In the genomic region with DNA sequence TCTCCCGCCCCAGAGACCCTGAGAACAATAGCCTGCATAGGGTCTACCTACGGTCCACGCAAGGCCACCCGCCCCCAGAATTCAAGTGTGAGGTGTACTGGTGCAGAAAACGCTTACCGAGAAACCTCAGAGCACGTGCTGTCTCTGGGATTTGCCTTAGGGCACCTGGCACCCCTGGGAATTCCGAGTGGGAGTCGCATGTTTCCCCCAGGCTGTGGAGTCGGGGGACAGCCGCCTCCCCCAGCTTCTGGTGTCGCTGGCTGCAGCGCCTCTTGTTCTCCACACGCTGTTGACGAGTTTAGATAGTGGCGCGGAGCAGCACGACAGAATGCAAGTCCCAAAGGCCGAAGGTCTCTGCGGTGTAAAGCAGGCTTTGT, we compare ENCODE assay signal across 9 mouse cellular contexts. TPM values are rescaled to one million over a fixed set of nuclear protein-coding genes. Genes with fewer than 3 reads are reported as not detected.
DNase-seq lines count a peak whose midpoint lies in the region; ATAC-seq and TF ChIP-seq lines count a peak whose summit lies in the region.
"Had no signal": no experiment of that assay in that cellular context is flagged by ENCODE, and none has a peak within 500 bp of the region (broad histone marks: within the 10 kb centered on the region; RNA-seq: fewer than 3 reads in every experiment).

No protein-coding gene starts in this region.

- TF ChIP-seq CTCF in small intestine, adult 2 months (IDR thresholded peaks at IDR 0.05; ENCODE audit: extremely low read depth, insufficient read length, insufficient replicate concordance, low read depth, low read length), result no peak

- 2% methylated on average over 20 of the region's 20 CpGs for WGBS in liver, embryonic 12.5 days (ENCODE audit: insufficient replicate concordance)
- under 1% methylated on average over 20 of the region's 20 CpGs for WGBS in small intestine, adult 2 months

- H3K9me3 ChIP-seq in liver, embryonic 12.5 days (replicated peaks), result no peaks in the 10 kb centered on the region

- peak overlapping the region; percentile 75 for H3K4me2 ChIP-seq in liver, embryonic 12.5 days

- H3K9ac ChIP-seq in liver, embryonic 12.5 days, result no peak overlapping the region

- peak; percentile 27 for DNase-seq in adrenal gland, postnatal 10 days
- DNase-seq in adrenal gland, postnatal 14 days, result no peak
- peak; percentile 60 to 62 for DNase-seq in right cerebral cortex, postnatal 10 days (ENCODE audit: low spot score in 2 of 2)
- DNase-seq in right cerebral cortex, postnatal 36 days (ENCODE audit: low spot score in 2 of 2), result no peak
- DNase-seq in heart, postnatal 4 days, result peak; percentile 17

- no peak for ATAC-seq in liver, embryonic 12.5 days
- ATAC-seq in megakaryocyte-erythroid progenitor cell, adult 5-6 weeks (replicated peaks; ENCODE audit: low FRiP score, low TSS enrichment, poor library complexity, severe bottlenecking), result no peak

- H3K27ac ChIP-seq in liver, embryonic 12.5 days, result no peak overlapping the region
- no peak overlapping the region for H3K27ac ChIP-seq in small intestine, adult 2 months (ENCODE audit: insufficient read depth, low read depth, low read length)
- H3K27ac ChIP-seq: macrophage had no signal

- H3K4me1 ChIP-seq in liver, embryonic 12.5 days, result peaks cover 30% of the 10 kb centered on the region
- H3K4me1 ChIP-seq in small intestine, adult 2 months (ENCODE audit: control insufficient read depth, insufficient read depth, insufficient read length, low read length), result peaks cover 20% of the 10 kb centered on the region

- H3K36me3 ChIP-seq in liver, embryonic 12.5 days, result no peaks in the 10 kb centered on the region
- no peaks in the 10 kb centered on the region for H3K36me3 ChIP-seq in small intestine, adult 2 months (ENCODE audit: control insufficient read depth, insufficient read depth, low read length)

- H3K27me3 ChIP-seq in liver, embryonic 12.5 days (replicated peaks), result peaks cover 84% of the 10 kb centered on the region
- H3K27me3 ChIP-seq in small intestine, adult 2 months (ENCODE audit: control insufficient read depth, insufficient read depth, low read length), result peaks cover 35% of the 10 kb centered on the region

- H3K4me3 ChIP-seq in liver, embryonic 12.5 days, result peak overlapping the region; percentile 51
- H3K4me3 ChIP-seq in small intestine, adult 2 months (ENCODE audit: low read depth, low read length), result peak overlapping the region; percentile 60

- no peak for TF ChIP-seq POLR2A in small intestine, adult 2 months (IDR thresholded peaks at IDR 0.05; ENCODE audit: low read depth, low read length)

RNA-seq across cellular contexts. Expression of a gene that starts 1.9 kb away (rescaled TPM):
- 1 to 10 TPM; 4.5 to 8.8 TPM for total RNA-seq in adrenal gland, postnatal 10 days (2021)
- total RNA-seq in adrenal gland, postnatal 14 days (2021), result 1.4 and 4.5 TPM in 2 replicates
- total RNA-seq in heart, postnatal 4 days (2021), result 1 to 10 TPM; 1.6 to 2.0 TPM
- 0.20 and 0.36 TPM in 2 replicates for polyA plus RNA-seq in liver, embryonic 12.5 days (2016; fragmentation: Nextera tagmentation; extraction: Ambion mirVana)
- 0.66 and 1.6 TPM in 2 replicates for polyA plus RNA-seq in small intestine, adult 2 months (2012; rRNA removed)
- not detected in 2 replicates for total RNA-seq in megakaryocyte-erythroid progenitor cell, adult 5-6 weeks (2014; fragmentation: Nextera tagmentation)
- total RNA-seq in megakaryocyte-erythroid progenitor cell, adult 5-6 weeks (2017), result not detected in 2 replicates
- polyA plus RNA-seq: macrophage had no signal

RNA-seq across cellular contexts. Expression of a gene that starts 46.7 kb away (rescaled TPM):
- 10 to 100 TPM; 38.0 to 54.0 TPM for total RNA-seq in adrenal gland, postnatal 10 days (2021)
- 39.0 and 39.1 TPM in 2 replicates for total RNA-seq in adrenal gland, postnatal 14 days (2021)
- total RNA-seq in heart, postnatal 4 days (2021), result 100 to 1,000 TPM; 141 to 145 TPM
- polyA plus RNA-seq in liver, embryonic 12.5 days (2016; fragmentation: Nextera tagmentation; extraction: Ambion mirVana), result 259 and 265 TPM in 2 replicates
- polyA plus RNA-seq in small intestine, adult 2 months (2012; rRNA removed), result 17.8 and 33.0 TPM in 2 replicates
- 337 and 377 TPM in 2 replicates for total RNA-seq in megakaryocyte-erythroid progenitor cell, adult 5-6 weeks (2014; fragmentation: Nextera tagmentation)
- total RNA-seq in megakaryocyte-erythroid progenitor cell, adult 5-6 weeks (2017), result 136 and 144 TPM in 2 replicates

Comparison
In these comparisons a context has a peak if more than half of its experiments do, and no peak if none do; other contexts are left out.
1. DNase-seq: peak in adrenal gland, postnatal 10 days (single experiment), right cerebral cortex, postnatal 10 days (2 of 2) and heart, postnatal 4 days (single experiment); none in adrenal gland, postnatal 14 days (single experiment) and right cerebral cortex, postnatal 36 days (0 of 2).